Mouse (Mus musculus): Measurements from ENCODE around the gene Lamb3.

DNA sequence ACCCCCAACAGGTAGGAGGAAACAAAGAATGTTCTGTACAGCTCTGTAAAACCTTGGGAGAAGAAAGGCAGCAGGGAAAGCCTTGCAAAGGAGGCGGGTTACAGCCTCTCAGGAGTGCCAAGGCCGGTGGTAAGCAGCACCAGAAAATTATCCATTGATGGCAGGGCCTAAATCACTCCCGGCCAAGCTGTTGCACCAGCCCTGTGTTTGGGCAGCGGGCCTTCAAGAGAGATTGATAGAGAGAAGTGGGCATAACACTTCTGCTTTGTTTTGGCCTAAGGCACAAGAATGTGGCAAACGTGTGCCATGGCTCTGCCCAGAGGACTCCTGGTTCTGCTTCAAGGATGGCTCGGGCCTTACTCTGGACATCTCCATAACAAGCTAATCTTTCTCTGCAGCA is 172.1 kb downstream of the Lamb3 start:
- TF ChIP-seq POLR2A (IDR thresholded peaks at IDR 0.05; ENCODE audit: extremely low read depth, insufficient read depth, low read length) = no peak
- no peak for TF ChIP-seq CTCF (IDR thresholded peaks at IDR 0.05; ENCODE audit: low read depth, low read length)

Measured in liver, adult 2 months (tissue).